Comparison of ENCODE assay signal across 11 mouse cellular contexts in the genomic region with DNA sequence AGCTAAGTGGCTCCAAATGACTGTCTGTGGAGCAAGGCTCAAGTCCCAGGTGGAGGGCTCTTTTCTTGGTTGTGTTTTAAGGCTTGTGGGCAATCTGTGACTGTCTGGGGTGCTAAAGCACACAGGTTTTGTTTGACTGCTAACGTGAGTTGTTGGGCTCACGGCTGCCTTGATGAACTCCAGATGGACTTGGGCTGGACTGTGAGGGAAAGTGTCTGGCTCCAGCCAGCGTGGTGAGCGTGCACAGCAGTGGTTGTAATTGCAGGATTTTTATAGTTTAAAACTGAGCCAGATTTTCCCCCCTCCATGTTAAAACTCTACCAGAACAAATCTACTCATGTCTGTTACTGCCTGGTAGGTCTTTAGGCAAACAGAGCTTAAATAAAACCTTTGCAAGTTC. TPM values are rescaled to one million over a fixed set of nuclear protein-coding genes. Genes with fewer than 3 reads are reported as not detected.
DNase-seq lines count a peak whose midpoint lies in the region; ATAC-seq and TF ChIP-seq lines count a peak whose summit lies in the region.
"Had no signal": no experiment of that assay in that cellular context is flagged by ENCODE, and none has a peak within 500 bp of the region (broad histone marks: within the 10 kb centered on the region; RNA-seq: fewer than 3 reads in every experiment).

No protein-coding gene starts in this region.

- no peak for ATAC-seq in lung, embryonic 14.5 days (ENCODE audit: insufficient read depth)
- ATAC-seq in lung, postnatal 0 days: no peak
- no peak for ATAC-seq in hindbrain, embryonic 14.5 days (ENCODE audit: low FRiP score)
- ATAC-seq in CD4-positive, CD25-positive, alpha-beta regulatory T cell, adult 4 months: no peak

- peak; percentile 71 for DNase-seq in lung, embryonic 14.5 days
- DNase-seq in lung, postnatal 0 days (ENCODE audit: low spot score): no peak
- DNase-seq in embryonic facial prominence, embryonic 10.5 days (ENCODE audit: low spot score): peak; percentile 78
- DNase-seq in hindbrain, embryonic 14.5 days (ENCODE audit: low spot score): no peak
- DNase-seq in mesoderm, embryonic 11.5 days (ENCODE audit: low read depth, low spot score): peak; percentile 78
- no peak for DNase-seq in left cerebral cortex, postnatal 10 days (ENCODE audit: extremely low spot score in 1 of 2, low spot score in 2 of 2)
- no peak for DNase-seq in right cerebral cortex, postnatal 25 days
- DNase-seq: lung, postnatal 4 days; thymus, adult 2 months had no signal

- no peak for TF ChIP-seq EP300 in lung, postnatal 0 days (IDR thresholded peaks at IDR 0.05)

- H3K9ac ChIP-seq in lung, embryonic 14.5 days: no peak overlapping the region
- H3K9ac ChIP-seq in lung, postnatal 0 days (replicated peaks; ENCODE audit: low read depth): no peak overlapping the region
- H3K9ac ChIP-seq in hindbrain, embryonic 14.5 days: no peak overlapping the region

- 13% methylated on average over 4 of the region's 4 CpGs for WGBS in lung, embryonic 14.5 days
- 56% methylated on average over 4 of the region's 4 CpGs for whole genome bisulfite sequencing in lung, postnatal 0 days
- WGBS in embryonic facial prominence, embryonic 10.5 days: 27% methylated on average over 4 of the region's 4 CpGs
- 61% methylated on average over 4 of the region's 4 CpGs for WGBS in hindbrain, embryonic 14.5 days

- peak overlapping the region; percentile 73 for H3K4me2 ChIP-seq in lung, embryonic 14.5 days
- no peak overlapping the region for H3K4me2 ChIP-seq in lung, postnatal 0 days (replicated peaks; ENCODE audit: low read depth, low read length)
- 0 out of 2 replicates have a peak overlapping the region, but pooled peaks have one; percentile 8 for H3K4me2 ChIP-seq in hindbrain, embryonic 14.5 days (replicated peaks)

- peak overlapping the region; percentile 69; the same call in 1 of the 2 replicates for H3K27ac ChIP-seq in lung, embryonic 14.5 days (ENCODE audit: low read depth)
- H3K27ac ChIP-seq in lung, postnatal 0 days (ENCODE audit: low read length): no peak overlapping the region
- H3K27ac ChIP-seq in embryonic facial prominence, embryonic 10.5 days (replicated peaks): peak overlapping the region; percentile 98
- H3K27ac ChIP-seq in hindbrain, embryonic 14.5 days: no peak overlapping the region

- TF ChIP-seq CTCF in lung, embryonic 14.5 days (IDR thresholded peaks at IDR 0.05; ENCODE audit: low read depth): no peak
- TF ChIP-seq CTCF in lung, postnatal 0 days (IDR thresholded peaks at IDR 0.05): no peak

- intact Hi-C loops in left cerebral cortex, postnatal 10 days (cut with DNase I): no loop called here

- peak overlapping the region; percentile 3; the same call in 1 of the 2 replicates for H3K4me3 ChIP-seq in lung, embryonic 14.5 days (ENCODE audit: low read depth, low read length)
- no peak overlapping the region for H3K4me3 ChIP-seq in lung, postnatal 0 days (ENCODE audit: low read depth, low read length)
- H3K4me3 ChIP-seq in embryonic facial prominence, embryonic 10.5 days: peak overlapping the region; percentile 96
- H3K4me3 ChIP-seq in hindbrain, embryonic 14.5 days (replicated peaks; ENCODE audit: low read length): no peak overlapping the region

- H3K4me1 ChIP-seq in lung, embryonic 14.5 days (ENCODE audit: insufficient read depth): peaks cover 5% of the 10 kb centered on the region; the same call in 1 of the 2 replicates
- no peaks in the 10 kb centered on the region; the same call in 1 of the 2 replicates for H3K4me1 ChIP-seq in lung, postnatal 0 days (ENCODE audit: insufficient read depth, low read depth, low read length)
- peaks cover 71% of the 10 kb centered on the region for H3K4me1 ChIP-seq in embryonic facial prominence, embryonic 10.5 days
- H3K4me1 ChIP-seq in hindbrain, embryonic 14.5 days (replicated peaks; ENCODE audit: control insufficient read depth, insufficient read depth, low read length): peaks cover 15% of the 10 kb centered on the region

- H3K36me3 ChIP-seq in lung, embryonic 14.5 days (ENCODE audit: insufficient read depth): peaks cover 14% of the 10 kb centered on the region; the same call in 1 of the 2 replicates
- no peaks in the 10 kb centered on the region for H3K36me3 ChIP-seq in lung, postnatal 0 days (ENCODE audit: insufficient read depth, low read length)
- H3K36me3 ChIP-seq in embryonic facial prominence, embryonic 10.5 days (replicated peaks): peaks cover 14% of the 10 kb centered on the region
- H3K36me3 ChIP-seq in hindbrain, embryonic 14.5 days (replicated peaks; ENCODE audit: control insufficient read depth, insufficient read depth): no peaks in the 10 kb centered on the region
- H3K36me3 ChIP-seq: G1E had no signal

- no peaks in the 10 kb centered on the region for H3K27me3 ChIP-seq in lung, embryonic 14.5 days (ENCODE audit: insufficient read depth, low read length)
- no peaks in the 10 kb centered on the region for H3K27me3 ChIP-seq in lung, postnatal 0 days (replicated peaks; ENCODE audit: insufficient read depth, low read length)
- H3K27me3 ChIP-seq in embryonic facial prominence, embryonic 10.5 days (replicated peaks; ENCODE audit: low read depth, poor library complexity, severe bottlenecking): no peaks in the 10 kb centered on the region
- H3K27me3 ChIP-seq in hindbrain, embryonic 14.5 days (ENCODE audit: control insufficient read depth, insufficient read depth, low read length): no peaks in the 10 kb centered on the region

- no peaks in the 10 kb centered on the region for H3K9me3 ChIP-seq in lung, embryonic 14.5 days (ENCODE audit: low read depth, low read length)
- no peaks in the 10 kb centered on the region for H3K9me3 ChIP-seq in lung, postnatal 0 days (ENCODE audit: low read length)
- no peaks in the 10 kb centered on the region for H3K9me3 ChIP-seq in embryonic facial prominence, embryonic 10.5 days
- no peaks in the 10 kb centered on the region for H3K9me3 ChIP-seq in hindbrain, embryonic 14.5 days (ENCODE audit: control insufficient read depth, low read length)

RNA-seq across cellular contexts. Expression of gene Lrig3, which starts 4.5 kb away (rescaled TPM):
- 12.0 and 12.1 TPM in 2 replicates for polyA plus RNA-seq in lung, embryonic 14.5 days (2014; fragmentation: Nextera tagmentation; extraction: Ambion mirVana)
- 4.7 and 5.2 TPM in 2 replicates for polyA plus RNA-seq in lung, postnatal 0 days (2015; fragmentation: Nextera tagmentation; extraction: Ambion mirVana)
- polyA plus RNA-seq in embryonic facial prominence, embryonic 10.5 days (2016; fragmentation: Nextera tagmentation; extraction: Ambion mirVana): 22.4 and 28.2 TPM in 2 replicates
- polyA plus RNA-seq in hindbrain, embryonic 14.5 days (2014; fragmentation: Nextera tagmentation; extraction: Ambion mirVana): 3.9 and 4.4 TPM in 2 replicates
- 1 to 10 TPM; 3.3 to 3.4 TPM for total RNA-seq in left cerebral cortex, postnatal 10 days (2021)
- polyA plus RNA-seq in CD4-positive, CD25-positive, alpha-beta regulatory T cell, adult 4 months (2017; shearing (Covaris generic)): under 1 TPM; 0.16 TPM
- polyA plus RNA-seq: G1E had no signal

Comparison
In these comparisons a context has a peak if more than half of its experiments do, and no peak if none do; other contexts are left out.
1. DNase-seq: peak in lung, embryonic 14.5 days (single experiment), embryonic facial prominence, embryonic 10.5 days (single experiment) and mesoderm, embryonic 11.5 days (single experiment); none in lung, postnatal 0 days (single experiment), hindbrain, embryonic 14.5 days (single experiment), left cerebral cortex, postnatal 10 days (0 of 2) and right cerebral cortex, postnatal 25 days (single experiment).
2. H3K27ac ChIP-seq: peak in lung, embryonic 14.5 days (single experiment) and embryonic facial prominence, embryonic 10.5 days (single experiment); none in lung, postnatal 0 days (single experiment) and hindbrain, embryonic 14.5 days (single experiment).
3. H3K4me3 ChIP-seq: peak in lung, embryonic 14.5 days (single experiment) and embryonic facial prominence, embryonic 10.5 days (single experiment); none in lung, postnatal 0 days (single experiment) and hindbrain, embryonic 14.5 days (single experiment).